Mouse (Mus musculus) macrophage (primary cell): Measurements from ENCODE around the gene Pipox. TPM values are rescaled to one million over a fixed set of nuclear protein-coding genes. Genes with fewer than 3 reads are reported as not detected.

Source experiments
- H3K27ac ChIP-seq: fragments of 350-480 bp; formaldehyde crosslinking; 2 replicates; pipeline ENCODE4 v1.9.0; 2021
- H3K36me3 ChIP-seq: fragments of 350-480 bp; formaldehyde crosslinking; 2 replicates; pipeline ENCODE4 v1.9.0; 2021; ENCODE audit errors: inconsistent target
- H3K4me3 ChIP-seq: fragments of 350-480 bp; formaldehyde crosslinking; 2 replicates; pipeline ENCODE4 v1.9.0; 2021; ENCODE audit errors: inconsistent target
- H3K79me2 ChIP-seq: fragments of 350-480 bp; formaldehyde crosslinking; 2 replicates; pipeline ENCODE4 v1.9.0; 2021; ENCODE audit errors: inconsistent target
- WGBS: methylation state at CpG from one replicate; pipeline ENCODE4 v1.1.7; 2026; ENCODE audit warnings: inconsistent platforms; ENCODE audit not compliant: missing documents; 5-methylcytosine and 5-hydroxymethylcytosine counted together
- polyA plus RNA-seq: library from polyadenylated mRNA; stranded (reverse); fragments of 250-400 nt; gene quantifications from 3 replicates; pipeline ENCODE4 v1.2.4, GENCODE M21; 2018; ENCODE audit warnings: inconsistent platforms
- total RNA-seq, 78 experiments: library from RNA; depleted of rRNA; stranded (reverse); fragments of 250-400 nt; gene quantifications; 1 replicate in 9 of 78; 2 replicates in 24 of 78; 3 replicates in 43 of 78; 4 replicates in 2 of 78; pipeline ENCODE4 v1.2.4; 2018; ENCODE audit warnings: inconsistent platforms in 56 of 78

Gene Pipox
- total RNA-seq (2018; cell fraction: chromatin; rRNA removed): not detected
- total RNA-seq (2018; cell fraction: cytosol; rRNA removed): not detected
- total RNA-seq (2018; cell fraction: nucleus; rRNA removed): not detected
- not detected in 3 replicates for polyA plus RNA-seq

GRCm38 (mm10) chr11:77893787-77894718 lies at the start of gene Pipox:
TSS of gene Pipox (minus strand) at chr11:77894096.
- WGBS: 33% methylated on average over 9 of the region's 11 CpGs
- Histone ChIP-seq H3K36me3 (no peaks in the 10 kb centered on the region), H3K79me2 (no peaks in the 10 kb centered on the region), H3K27ac (no peak within 1 kb of the TSS), H3K4me3 (no peak within 1 kb of the TSS)

DNA sequence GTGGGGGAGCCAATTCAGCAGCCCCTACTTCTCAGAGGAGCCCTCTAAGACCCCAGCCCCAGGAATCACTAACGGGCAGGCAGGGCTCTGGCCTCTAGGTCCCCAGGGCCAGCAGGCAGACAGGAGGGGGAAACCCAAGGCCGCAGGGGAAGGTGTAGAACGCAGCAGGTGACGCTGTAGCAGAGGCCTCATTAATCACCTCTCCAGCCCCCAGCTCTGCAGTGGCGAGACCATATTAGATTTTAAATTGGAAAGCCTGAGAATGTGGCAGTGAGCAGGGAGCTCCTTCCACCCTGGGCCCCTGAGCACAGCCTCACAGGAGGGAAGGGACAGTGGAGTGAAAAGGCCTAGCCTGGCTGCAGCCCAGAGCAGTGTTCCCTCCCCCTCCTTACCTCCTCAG lies 48.3 kb upstream of the Pipox start:
- Histone ChIP-seq H3K36me3 (no peaks in the 10 kb centered on the region), H3K4me3 (no peak overlapping the region), H3K27ac (no peak overlapping the region), H3K79me2 (no peaks in the 10 kb centered on the region)
- WGBS: 71% methylated on average over 5 of the region's 5 CpGs

- 7% methylated on average over 3 of the region's 4 CpGs for WGBS
- Histone ChIP-seq H3K27ac (no peak overlapping the region), H3K79me2 (no peaks in the 10 kb centered on the region), H3K4me3 (no peak overlapping the region), H3K36me3 (no peaks in the 10 kb centered on the region)
These were observed 43.9 kb upstream of the Pipox start for GRCm38 (mm10) chr11:77937649-77938410.

DNA sequence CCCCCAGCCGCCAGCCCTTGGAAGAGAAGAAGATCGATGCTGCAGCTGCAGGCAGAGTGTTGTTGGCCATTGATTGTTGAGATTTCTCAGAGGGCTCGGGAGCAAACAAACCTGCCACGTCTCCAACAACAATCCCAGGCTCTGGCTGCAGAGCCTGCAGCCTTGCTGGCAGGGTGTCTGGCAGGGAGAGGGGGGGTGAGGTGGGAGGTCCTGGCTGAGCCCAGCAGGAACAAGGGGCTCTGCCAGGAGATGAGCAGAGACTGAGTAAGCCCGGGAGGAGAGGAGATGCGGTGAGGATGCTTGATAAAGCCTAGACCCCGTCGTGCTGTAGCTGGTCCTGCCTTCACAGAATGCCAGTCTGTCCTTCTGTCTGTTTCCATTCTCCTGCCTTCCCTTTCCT lies 43.0 kb upstream of the Pipox start:
- Histone ChIP-seq H3K27ac (no peak overlapping the region), H3K4me3 (no peak overlapping the region), H3K36me3 (no peaks in the 10 kb centered on the region), H3K79me2 (no peaks in the 10 kb centered on the region)
- WGBS: 13% methylated on average over 8 of the region's 8 CpGs

DNA sequence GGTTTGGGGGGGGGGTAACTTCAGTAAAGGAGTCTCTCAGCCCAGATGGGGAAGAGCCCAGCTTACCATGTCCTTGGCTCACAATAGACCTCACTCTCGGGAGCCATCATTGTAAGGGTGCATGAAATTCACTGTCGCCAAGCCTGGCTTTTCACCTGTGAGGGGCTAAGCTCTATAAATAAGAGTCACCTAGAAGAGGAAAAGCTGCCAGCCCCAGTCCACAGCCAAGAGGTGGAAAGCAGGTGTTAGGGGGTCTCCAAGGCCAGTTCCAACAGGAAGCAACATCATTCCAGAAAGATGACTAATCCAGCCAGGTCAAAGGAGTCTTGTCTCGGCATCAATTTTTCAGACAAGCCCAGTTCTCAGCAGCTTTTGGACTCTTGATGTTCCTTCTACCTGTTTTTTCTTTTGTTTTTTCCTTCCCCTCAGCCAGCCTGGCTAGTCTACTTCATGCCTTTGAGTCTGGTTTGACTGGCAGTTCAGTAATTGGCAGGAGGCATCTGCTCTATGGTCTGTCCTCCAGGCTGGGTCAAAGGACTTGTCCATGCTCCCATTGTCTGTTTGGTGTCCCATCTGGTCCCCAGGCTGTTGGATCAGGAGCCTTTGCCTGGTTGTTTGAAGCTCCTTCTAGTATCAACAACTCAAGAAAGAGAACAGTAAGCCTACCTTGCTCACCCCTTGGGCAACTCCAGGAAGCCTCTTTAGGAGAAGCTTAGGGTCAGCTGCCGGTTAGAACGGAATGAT lies 40.8 kb upstream of the Pipox start:
- H3K4me3 ChIP-seq: no peak overlapping the region
- 63% methylated on average over 5 of the region's 5 CpGs for WGBS
- H3K27ac ChIP-seq: no peak overlapping the region
- no peaks in the 10 kb centered on the region for H3K79me2 ChIP-seq
- H3K36me3 ChIP-seq: no peaks in the 10 kb centered on the region

DNA sequence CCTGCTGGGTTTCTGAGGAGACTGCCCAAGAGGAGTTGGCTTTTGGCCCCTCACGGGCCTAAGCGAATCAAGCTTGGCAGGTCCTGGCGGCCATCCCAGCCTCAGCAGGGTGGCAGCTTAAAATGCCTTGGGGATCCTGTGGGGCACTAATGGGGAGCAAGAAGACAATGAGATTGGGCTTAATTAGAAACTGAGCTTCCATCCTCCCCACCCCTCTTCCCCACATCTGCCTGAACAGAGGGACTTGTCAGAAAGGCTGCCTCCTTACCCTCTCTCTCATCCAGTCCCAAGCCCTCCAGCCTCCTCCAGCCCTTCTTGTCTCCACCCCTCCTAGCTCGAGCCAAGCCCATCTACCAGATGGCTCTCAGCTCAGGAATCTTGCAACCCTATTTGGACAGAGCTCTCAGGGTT lies 40.2 kb upstream of the Pipox start:
- Histone ChIP-seq H3K79me2 (no peaks in the 10 kb centered on the region), H3K4me3 (no peak overlapping the region), H3K27ac (no peak overlapping the region), H3K36me3 (no peaks in the 10 kb centered on the region)
- WGBS: 1% methylated on average over 4 of the region's 4 CpGs

DNA sequence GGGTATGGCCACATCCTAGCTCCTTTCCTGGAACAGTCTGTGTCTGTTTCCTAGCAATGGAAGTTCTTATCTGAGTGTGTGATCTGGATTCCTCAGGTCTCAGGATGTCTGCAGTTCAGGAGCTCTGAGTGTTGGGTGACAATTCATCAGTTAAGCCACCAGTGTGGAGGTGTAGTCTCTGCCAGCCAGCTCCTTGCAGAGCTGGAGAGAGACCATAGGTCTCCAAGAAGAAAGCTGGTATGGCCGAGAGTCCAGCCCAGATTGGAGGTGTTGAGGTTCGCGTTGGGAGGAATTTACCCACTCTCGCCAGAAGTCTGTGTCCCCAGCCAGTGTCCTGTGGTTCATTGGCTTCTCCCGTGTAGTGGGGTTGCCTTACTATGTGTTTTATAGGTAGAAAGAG lies 38.7 kb upstream of the Pipox start:
- no peak overlapping the region for H3K4me3 ChIP-seq
- H3K79me2 ChIP-seq: no peaks in the 10 kb centered on the region
- H3K27ac ChIP-seq: no peak overlapping the region
- 47% methylated on average over 5 of the region's 5 CpGs for WGBS
- no peaks in the 10 kb centered on the region for H3K36me3 ChIP-seq

- Histone ChIP-seq H3K36me3 (no peaks in the 10 kb centered on the region), H3K27ac (no peak overlapping the region), H3K4me3 (no peak overlapping the region), H3K79me2 (no peaks in the 10 kb centered on the region)
- WGBS: 5% methylated on average over 41 of the region's 41 CpGs
These were observed 37.9 kb upstream of the Pipox start for GRCm38 (mm10) chr11:77931541-77932433.

GRCm38 (mm10) chr11:77930751-77931540 lies 37.0 kb upstream of the Pipox start, which contains the start of gene Sez6:
TSS of gene Sez6 (plus strand) at chr11:77930800.
- Histone ChIP-seq H3K4me3 (no peak within 1 kb of the TSS), H3K27ac (no peak within 1 kb of the TSS), H3K79me2 (no peaks in the 10 kb centered on the region), H3K36me3 (no peaks in the 10 kb centered on the region)
- 1% methylated on average over 68 of the region's 94 CpGs for WGBS

- WGBS: 26% methylated on average over 5 of the region's 5 CpGs
These were observed 33.9 kb upstream of the Pipox start for GRCm38 (mm10) chr11:77927837-77928236.

DNA sequence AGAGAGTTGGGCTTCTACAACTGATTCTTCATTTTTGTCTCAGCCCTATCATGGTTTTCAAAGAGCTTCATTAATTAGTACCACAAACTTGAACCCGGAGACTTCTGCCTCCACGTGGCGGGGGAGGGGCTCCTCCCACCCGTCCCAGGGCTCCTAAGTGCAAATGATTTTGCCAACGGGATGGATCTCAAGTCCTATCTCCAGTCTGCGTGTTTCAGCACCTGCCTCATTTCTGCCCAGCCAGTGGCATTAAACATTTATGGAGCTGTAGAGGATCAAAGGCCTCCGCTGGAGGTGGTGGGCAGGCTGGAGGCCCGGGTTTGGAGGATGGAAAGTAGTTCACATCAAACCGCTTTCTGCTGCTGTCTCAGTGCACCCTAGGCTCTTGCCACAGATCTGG lies 32.8 kb upstream of the Pipox start:
- H3K4me3 ChIP-seq: no peak overlapping the region
- no peak overlapping the region for H3K27ac ChIP-seq
- H3K36me3 ChIP-seq: no peaks in the 10 kb centered on the region
- WGBS: 36% methylated on average over 9 of the region's 9 CpGs
- no peaks in the 10 kb centered on the region for H3K79me2 ChIP-seq

More at GRCm38 (mm10) chr11:77927837-77928236, 33.9 kb upstream of the Pipox start:
- Histone ChIP-seq H3K27ac (no peak overlapping the region), H3K4me3 (no peak overlapping the region), H3K36me3 (no peaks in the 10 kb centered on the region), H3K79me2 (no peaks in the 10 kb centered on the region)

GRCm38 (mm10) chr11:77925836-77926657 lies 32.2 kb upstream of the Pipox start:
- Histone ChIP-seq H3K4me3 (no peak overlapping the region), H3K36me3 (no peaks in the 10 kb centered on the region), H3K79me2 (no peaks in the 10 kb centered on the region), H3K27ac (no peak overlapping the region)
- 51% methylated on average over 9 of the region's 9 CpGs for WGBS
